10 mouse cellular contexts compared by ENCODE assay signal in the genomic region with DNA sequence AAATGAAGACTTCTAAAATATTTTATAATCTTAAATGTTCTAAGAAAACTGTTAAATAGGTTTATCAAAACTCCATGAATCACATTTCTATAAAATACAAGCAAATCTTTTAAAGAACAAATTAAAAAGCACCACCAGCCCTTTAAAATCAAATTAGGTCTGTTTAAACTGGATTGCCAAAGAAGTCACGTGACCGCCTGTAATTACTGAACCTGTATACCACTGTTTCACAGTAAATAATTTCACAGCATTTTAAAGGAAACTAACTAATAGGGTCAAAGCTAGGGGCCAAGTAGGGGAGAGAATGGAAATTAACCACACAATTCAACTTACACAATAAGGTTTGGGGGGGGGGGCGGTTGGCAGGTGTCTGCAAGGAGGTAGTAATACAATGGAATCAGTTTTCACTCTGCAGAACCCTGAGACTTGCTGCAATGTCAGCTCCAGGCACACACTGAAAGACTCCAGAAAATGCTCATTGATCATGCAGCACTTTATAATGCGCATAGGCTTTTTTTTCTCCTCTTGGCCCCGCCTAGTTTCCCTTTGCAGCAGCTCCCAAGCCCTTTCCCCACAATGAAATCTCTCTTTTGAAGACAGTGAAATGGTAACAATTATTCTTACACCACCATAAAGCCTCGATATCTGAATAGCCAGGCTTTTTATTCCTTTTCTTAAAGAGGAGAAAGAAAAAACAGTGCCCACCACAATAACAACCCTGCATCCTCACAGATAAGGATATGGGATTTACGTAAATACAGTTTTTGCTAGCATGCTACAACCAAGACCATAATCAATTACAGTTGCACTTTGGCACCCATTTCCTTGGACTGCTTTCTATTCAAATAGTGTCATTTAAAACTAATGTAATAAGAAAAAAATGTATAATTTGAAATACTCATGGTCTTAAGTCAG. TPM values are rescaled to one million over a fixed set of nuclear protein-coding genes. Genes with fewer than 3 reads are reported as not detected.
DNase-seq lines count a peak whose midpoint lies in the region; ATAC-seq and TF ChIP-seq lines count a peak whose summit lies in the region.
"Had no signal": no experiment of that assay in that cellular context is flagged by ENCODE, and none has a peak within 500 bp of the region (broad histone marks: within the 10 kb centered on the region; RNA-seq: fewer than 3 reads in every experiment).

No protein-coding gene starts in this region.

- H3K9ac ChIP-seq in hindbrain, embryonic 14.5 days = peak overlapping the region; percentile 29
- H3K9ac ChIP-seq in midbrain, embryonic 12.5 days (replicated peaks) = 0 out of 2 replicates have a peak overlapping the region, but pooled peaks have one; percentile 4
- H3K9ac ChIP-seq: stomach, embryonic 15.5 days had no signal

- H3K4me1 ChIP-seq in G1E (ENCODE audit: insufficient read depth, low read depth, low read length) = peaks cover 38% of the 10 kb centered on the region
- peaks cover 1% of the 10 kb centered on the region; the same call in 1 of the 2 replicates for H3K4me1 ChIP-seq in cortical plate, adult 2 months (ENCODE audit: control insufficient read depth, insufficient read depth, low read length)
- peaks cover 8% of the 10 kb centered on the region for H3K4me1 ChIP-seq in hindbrain, embryonic 14.5 days (replicated peaks; ENCODE audit: control insufficient read depth, insufficient read depth, low read length)
- peaks cover 18% of the 10 kb centered on the region for H3K4me1 ChIP-seq in midbrain, embryonic 12.5 days

- peak; percentile 37 for ATAC-seq in G1E (ENCODE audit: extremely low read depth, insufficient number of reproducible peaks, low FRiP score, poor library complexity, severe bottlenecking)
- 0 out of 2 replicates have a peak, but pooled peaks have one; percentile 35 for ATAC-seq in hindbrain, embryonic 14.5 days (ENCODE audit: low FRiP score)
- ATAC-seq in midbrain, embryonic 12.5 days (ENCODE audit: low FRiP score, low read depth) = peak; percentile 80

- peak overlapping the region; percentile 56 for H3K4me2 ChIP-seq in hindbrain, embryonic 14.5 days (replicated peaks)
- H3K4me2 ChIP-seq in midbrain, embryonic 12.5 days (replicated peaks) = peak overlapping the region; percentile 41

- peaks cover 3% of the 10 kb centered on the region for H3K36me3 ChIP-seq in G1E (replicated peaks)
- H3K36me3 ChIP-seq in hindbrain, embryonic 14.5 days (replicated peaks; ENCODE audit: control insufficient read depth, insufficient read depth) = no peaks in the 10 kb centered on the region
- H3K36me3 ChIP-seq in midbrain, embryonic 12.5 days = no peaks in the 10 kb centered on the region
- H3K36me3 ChIP-seq: stomach, embryonic 15.5 days had no signal

- no peaks in the 10 kb centered on the region for H3K27me3 ChIP-seq in G1E (ENCODE audit: insufficient read depth, low read length)
- H3K27me3 ChIP-seq in hindbrain, embryonic 14.5 days (ENCODE audit: control insufficient read depth, insufficient read depth, low read length) = no peaks in the 10 kb centered on the region
- H3K27me3 ChIP-seq in midbrain, embryonic 12.5 days = no peaks in the 10 kb centered on the region
- H3K27me3 ChIP-seq: stomach, embryonic 15.5 days had no signal

- peak overlapping the region; percentile 24; the same call in 1 of the 2 replicates for H3K4me3 ChIP-seq in G1E (ENCODE audit: low read depth, low read length)
- H3K4me3 ChIP-seq in cortical plate, adult 2 months (ENCODE audit: insufficient read depth, low read length) = peak overlapping the region; percentile 39; the same call in 1 of the 2 replicates
- peak overlapping the region; percentile 15; the same call in 1 of the 2 replicates for H3K4me3 ChIP-seq in hindbrain, embryonic 14.5 days (replicated peaks; ENCODE audit: low read length)
- peak overlapping the region; percentile 25 for H3K4me3 ChIP-seq in midbrain, embryonic 12.5 days
- H3K4me3 ChIP-seq: stomach, embryonic 15.5 days had no signal

- TF ChIP-seq POLR2A in cortical plate, adult 2 months (IDR thresholded peaks at IDR 0.05; ENCODE audit: extremely low read depth, insufficient read depth, low read length) = no peak

- no peak for TF ChIP-seq CTCF in G1E (IDR thresholded peaks at IDR 0.05; ENCODE audit: low read depth, low read length)
- TF ChIP-seq CTCF in cortical plate, adult 2 months (IDR thresholded peaks at IDR 0.05; ENCODE audit: extremely low read depth, insufficient read depth, low read length) = no peak

- intact Hi-C loops in heart, postnatal 36 days (cut with DNase I) = no loop called here

- H3K27ac ChIP-seq in cortical plate, adult 2 months (ENCODE audit: insufficient read depth, low read length) = no peak overlapping the region
- peak overlapping the region; percentile 7; the same call in 1 of the 2 replicates for H3K27ac ChIP-seq in hindbrain, embryonic 14.5 days
- peak overlapping the region; percentile 25; the same call in 1 of the 2 replicates for H3K27ac ChIP-seq in midbrain, embryonic 12.5 days (replicated peaks)
- H3K27ac ChIP-seq: stomach, embryonic 15.5 days had no signal

- DNase-seq in G1E (ENCODE audit: low spot score) = no peak
- DNase-seq in hindbrain, embryonic 14.5 days (ENCODE audit: low spot score) = no peak
- no peak for DNase-seq in urinary bladder, adult 2 months (ENCODE audit: low spot score)
- no peak for DNase-seq in adrenal gland, adult (ENCODE audit: inconsistent age in 2 of 2, low spot score in 1 of 2)
- DNase-seq in heart, postnatal 36 days = no peak
- DNase-seq: cerebellum, postnatal 25 days; heart, adult 2 months had no signal

- WGBS in hindbrain, embryonic 14.5 days = 21% methylated on average over 7 of the region's 7 CpGs
- WGBS in midbrain, embryonic 12.5 days = 36% methylated on average over 7 of the region's 7 CpGs

- H3K9me3 ChIP-seq in G1E (replicated peaks) = no peaks in the 10 kb centered on the region
- no peaks in the 10 kb centered on the region for H3K9me3 ChIP-seq in hindbrain, embryonic 14.5 days (ENCODE audit: control insufficient read depth, low read length)
- no peaks in the 10 kb centered on the region for H3K9me3 ChIP-seq in midbrain, embryonic 12.5 days
- H3K9me3 ChIP-seq: stomach, embryonic 15.5 days had no signal

RNA-seq across cellular contexts. Expression of gene Ankrd17, which starts 27.9 kb away (rescaled TPM):
- 161 and 182 TPM in 2 replicates for total RNA-seq in G1E (2014; fragmentation: Nextera tagmentation)
- 82.0 and 97.9 TPM in 2 replicates for total RNA-seq in G1E (2017)
- polyA plus RNA-seq in G1E (2012) = 17.5 and 23.3 TPM in 2 replicates
- 53.5 and 55.1 TPM in 2 replicates for polyA plus RNA-seq in cortical plate, adult 2 months (2012; rRNA removed)
- 34.8 and 37.9 TPM in 2 replicates for polyA plus RNA-seq in hindbrain, embryonic 14.5 days (2014; fragmentation: Nextera tagmentation; extraction: Ambion mirVana)
- polyA plus RNA-seq in midbrain, embryonic 12.5 days (2016; fragmentation: Nextera tagmentation; extraction: Ambion mirVana) = 31.9 and 32.3 TPM in 2 replicates
- polyA plus RNA-seq in urinary bladder, adult 2 months (2012; rRNA removed) = 33.5 and 41.5 TPM in 2 replicates
- 10 to 100 TPM; 65.9 to 68.3 TPM for total RNA-seq in heart, postnatal 36 days (2021)

RNA-seq across cellular contexts. Expression of gene Gm9958, which starts 28.6 kb away (rescaled TPM):
- total RNA-seq in G1E (2014; fragmentation: Nextera tagmentation) (8.3 and 15.5 TPM in 2 replicates), G1E (2017) (4.3 and 4.4 TPM in 2 replicates)
- polyA plus RNA-seq in G1E (2012) = 0.13 and 0.25 TPM in 2 replicates
- polyA plus RNA-seq in cortical plate, adult 2 months (2012; rRNA removed) = 1.5 and 2.2 TPM in 2 replicates
- 3.9 and 4.9 TPM in 2 replicates for polyA plus RNA-seq in hindbrain, embryonic 14.5 days (2014; fragmentation: Nextera tagmentation; extraction: Ambion mirVana)
- polyA plus RNA-seq in midbrain, embryonic 12.5 days (2016; fragmentation: Nextera tagmentation; extraction: Ambion mirVana) = 8.6 and 9.9 TPM in 2 replicates
- 3.0 and 3.3 TPM in 2 replicates for polyA plus RNA-seq in urinary bladder, adult 2 months (2012; rRNA removed)
- 1 to 10 TPM; 1.1 TPM for total RNA-seq in heart, postnatal 36 days (2021)
